Mouse (Mus musculus) thymus, postnatal 4 days (tissue): Measurements from ENCODE around the gene Camk1d.
"Not testable (repeated sequence)": the region's sequence is repeated elsewhere in the genome, so short reads cannot be mapped to it uniquely, and the experiment has no call there.

Source experiments
- DNase-seq: peaks from one replicate; pipeline ENCODE4 v3.0.0; 2021

Camk1d gene

GRCm38 (mm10) chr2:5392921-5393320 lies 321.4 kb downstream of the Camk1d start:
- no peak for DNase-seq

GRCm38 (mm10) chr2:5392470-5392869 lies 321.8 kb downstream of the Camk1d start:
- DNase-seq = no peak

- DNase-seq = no peak
Measured at GRCm38 (mm10) chr2:5388381-5388780, 325.9 kb downstream of the Camk1d start.

- no peak for DNase-seq
Measured at GRCm38 (mm10) chr2:5381712-5382710, 332.3 kb downstream of the Camk1d start.

GRCm38 (mm10) chr2:5380973-5381372 lies 333.3 kb downstream of the Camk1d start:
- no peak for DNase-seq

- not testable (repeated sequence) for DNase-seq
Measured at GRCm38 (mm10) chr2:5378922-5379321, 335.4 kb downstream of the Camk1d start.

GRCm38 (mm10) chr2:5378066-5378672 lies 336.1 kb downstream of the Camk1d start:
- no peak for DNase-seq

- DNase-seq = no peak
Measured at GRCm38 (mm10) chr2:5372886-5373429, 341.4 kb downstream of the Camk1d start.

- no peak for DNase-seq
Measured at GRCm38 (mm10) chr2:5371316-5371715, 343.0 kb downstream of the Camk1d start.

- no peak for DNase-seq
Measured at GRCm38 (mm10) chr2:5370591-5370990, 343.7 kb downstream of the Camk1d start.

GRCm38 (mm10) chr2:5363836-5364235 lies 350.5 kb downstream of the Camk1d start:
- no peak for DNase-seq

GRCm38 (mm10) chr2:5358049-5358448 lies 356.3 kb downstream of the Camk1d start:
- no peak for DNase-seq

- DNase-seq = no peak
Measured at GRCm38 (mm10) chr2:5357056-5357455, 357.3 kb downstream of the Camk1d start.

- no peak for DNase-seq
Measured at GRCm38 (mm10) chr2:5352821-5353522, 361.3 kb downstream of the Camk1d start.

- DNase-seq = no peak
Measured at GRCm38 (mm10) chr2:5345344-5345743, 369.0 kb downstream of the Camk1d start.

GRCm38 (mm10) chr2:5327533-5328250 lies 386.6 kb downstream of the Camk1d start:
- DNase-seq = no peak

GRCm38 (mm10) chr2:5324806-5325205 lies 389.5 kb downstream of the Camk1d start:
- no peak for DNase-seq

- no peak for DNase-seq
Measured at GRCm38 (mm10) chr2:5321660-5322295, 392.5 kb downstream of the Camk1d start.

GRCm38 (mm10) chr2:5319138-5319537 lies 395.2 kb downstream of the Camk1d start:
- no peak for DNase-seq

GRCm38 (mm10) chr2:5316763-5317162 lies 397.6 kb downstream of the Camk1d start:
- no peak for DNase-seq

- no peak for DNase-seq
Measured at GRCm38 (mm10) chr2:5316217-5316616, 398.1 kb downstream of the Camk1d start.

GRCm38 (mm10) chr2:5315291-5315828 lies 399.0 kb downstream of the Camk1d start:
- DNase-seq = no peak
